Mouse (Mus musculus): Measurements from ENCODE around the gene Rpl18. TPM values are rescaled to one million over a fixed set of nuclear protein-coding genes. Genes with fewer than 3 reads are reported as not detected.
A peak's percentile ranks its signal among the peaks of the same experiment; 100 is the strongest.

The Rpl18 gene
- polyA plus RNA-seq, 1 experiment from 2014 or later = 1,244 TPM

- Histone ChIP-seq H3K4me3 (ENCODE audit: low read depth, low read length) (peak overlapping the region; percentile 98), H3K4me2 (ENCODE audit: low read depth, severe bottlenecking) (peak overlapping the region; percentile 94), H3K27me3 (ENCODE audit: control insufficient read depth, insufficient read depth, low read length) (no peaks in the 10 kb centered on the region), H3K9me3 (ENCODE audit: control insufficient read depth, low read length) (no peaks in the 10 kb centered on the region), H3K4me1 (ENCODE audit: control insufficient read depth, insufficient read depth, low read length) (peaks cover 23% of the 10 kb centered on the region), H3K36me3 (ENCODE audit: control insufficient read depth, insufficient read depth, low read length) (peaks cover 23% of the 10 kb centered on the region; the same call in 1 of the 2 replicates), H3K27ac (replicated peaks; ENCODE audit: low read depth, low read length) (no peak overlapping the region), H3K9ac (ENCODE audit: low read length) (no peak overlapping the region)
- DNase-seq (ENCODE audit: low spot score) = no peak
- ATAC-seq (ENCODE audit: insufficient number of reproducible peaks, low FRiP score, low TSS enrichment, low read depth) = no peak
- 84% methylated on average over 6 of the region's 6 CpGs for WGBS
Measured at GRCm38 (mm10) chr7:45713881-45714520, 1.3 kb upstream of the Rpl18 start.

- H3K9me3 ChIP-seq (ENCODE audit: control insufficient read depth, low read length) = no peaks in the 10 kb centered on the region
- H3K9ac ChIP-seq (ENCODE audit: low read length) = peak overlapping the region; percentile 68
- DNase-seq (ENCODE audit: low spot score) (no peak), ATAC-seq (ENCODE audit: insufficient number of reproducible peaks, low FRiP score, low TSS enrichment, low read depth) (no peak; the same call in 1 of the 2 replicates)
- H3K4me2 ChIP-seq (ENCODE audit: low read depth, severe bottlenecking) = peak overlapping the region; percentile 94
- 12% methylated on average over 14 of the region's 14 CpGs for WGBS
- H3K4me3 ChIP-seq (ENCODE audit: low read depth, low read length) = peak overlapping the region; percentile 98
- peaks cover 21% of the 10 kb centered on the region for H3K4me1 ChIP-seq (ENCODE audit: control insufficient read depth, insufficient read depth, low read length)
- H3K27me3 ChIP-seq (ENCODE audit: control insufficient read depth, insufficient read depth, low read length) = no peaks in the 10 kb centered on the region
- H3K27ac ChIP-seq (replicated peaks; ENCODE audit: low read depth, low read length) = 0 out of 2 replicates have a peak overlapping the region, but pooled peaks have one; percentile 12
- H3K36me3 ChIP-seq (ENCODE audit: control insufficient read depth, insufficient read depth, low read length) = peaks cover 28% of the 10 kb centered on the region; the same call in 1 of the 2 replicates
Measured at GRCm38 (mm10) chr7:45714630-45715089, 597 bp upstream of the Rpl18 start.

GRCm38 (mm10) chr7:45715741-45716459 lies 643 bp downstream of the Rpl18 start:
- ATAC-seq (ENCODE audit: insufficient number of reproducible peaks, low FRiP score, low TSS enrichment, low read depth) (no peak), DNase-seq (ENCODE audit: low spot score) (no peak)
- 87% methylated on average over 19 of the region's 19 CpGs for WGBS
- H3K9me3 ChIP-seq (ENCODE audit: control insufficient read depth, low read length) = no peaks in the 10 kb centered on the region
- H3K4me2 ChIP-seq (ENCODE audit: low read depth, severe bottlenecking) = peak overlapping the region; percentile 94
- H3K4me3 ChIP-seq (ENCODE audit: low read depth, low read length) = peak overlapping the region; percentile 98
- H3K36me3 ChIP-seq (ENCODE audit: control insufficient read depth, insufficient read depth, low read length) = peaks cover 33% of the 10 kb centered on the region
- H3K27me3 ChIP-seq (ENCODE audit: control insufficient read depth, insufficient read depth, low read length) = no peaks in the 10 kb centered on the region
- H3K4me1 ChIP-seq (ENCODE audit: control insufficient read depth, insufficient read depth, low read length) = peaks cover 23% of the 10 kb centered on the region
- H3K27ac ChIP-seq (replicated peaks; ENCODE audit: low read depth, low read length) = no peak overlapping the region; the same call in 1 of the 2 replicates
- H3K9ac ChIP-seq (ENCODE audit: low read length) = no peak overlapping the region; the same call in 1 of the 2 replicates

- ATAC-seq (ENCODE audit: insufficient number of reproducible peaks, low FRiP score, low TSS enrichment, low read depth) (no peak), DNase-seq (ENCODE audit: low spot score) (no peak)
- peak overlapping the region; percentile 98 for H3K4me3 ChIP-seq (ENCODE audit: low read depth, low read length)
- peaks cover 34% of the 10 kb centered on the region for H3K36me3 ChIP-seq (ENCODE audit: control insufficient read depth, insufficient read depth, low read length)
- no peak overlapping the region; the same call in 1 of the 2 replicates for H3K9ac ChIP-seq (ENCODE audit: low read length)
- H3K27me3 ChIP-seq (ENCODE audit: control insufficient read depth, insufficient read depth, low read length) = no peaks in the 10 kb centered on the region
- H3K4me1 ChIP-seq (ENCODE audit: control insufficient read depth, insufficient read depth, low read length) = peaks cover 23% of the 10 kb centered on the region
- no peak overlapping the region for H3K27ac ChIP-seq (replicated peaks; ENCODE audit: low read depth, low read length)
- 90% methylated on average over 3 of the region's 3 CpGs for WGBS
- H3K9me3 ChIP-seq (ENCODE audit: control insufficient read depth, low read length) = no peaks in the 10 kb centered on the region
- peak overlapping the region; percentile 94 for H3K4me2 ChIP-seq (ENCODE audit: low read depth, severe bottlenecking)
Measured at GRCm38 (mm10) chr7:45716460-45716857, 1.2 kb downstream of the Rpl18 start.

GRCm38 (mm10) chr7:45716952-45717917 lies 2.0 kb downstream of the Rpl18 start:
- WGBS = 11% methylated on average over 31 of the region's 31 CpGs
- Histone ChIP-seq H3K9ac (ENCODE audit: low read length) (peak overlapping the region; percentile 98), H3K4me1 (ENCODE audit: control insufficient read depth, insufficient read depth, low read length) (peaks cover 23% of the 10 kb centered on the region), H3K36me3 (ENCODE audit: control insufficient read depth, insufficient read depth, low read length) (peaks cover 28% of the 10 kb centered on the region), H3K4me3 (ENCODE audit: low read depth, low read length) (peak overlapping the region; percentile 98), H3K27me3 (ENCODE audit: control insufficient read depth, insufficient read depth, low read length) (no peaks in the 10 kb centered on the region), H3K27ac (replicated peaks; ENCODE audit: low read depth, low read length) (peak overlapping the region; percentile 68; the same call in 1 of the 2 replicates), H3K4me2 (ENCODE audit: low read depth, severe bottlenecking) (peak overlapping the region; percentile 72), H3K9me3 (ENCODE audit: control insufficient read depth, low read length) (no peaks in the 10 kb centered on the region)
- ATAC-seq (ENCODE audit: insufficient number of reproducible peaks, low FRiP score, low TSS enrichment, low read depth) = peak; percentile 32; the same call in 1 of the 2 replicates
- no peak for DNase-seq (ENCODE audit: low spot score)

- peak; percentile 100 for DNase-seq (ENCODE audit: low spot score)
- Histone ChIP-seq H3K27me3 (ENCODE audit: control insufficient read depth, insufficient read depth, low read length) (no peaks in the 10 kb centered on the region), H3K4me2 (ENCODE audit: low read depth, severe bottlenecking) (peak within 1 kb of the TSS; percentile 92), H3K36me3 (ENCODE audit: control insufficient read depth, insufficient read depth, low read length) (peaks cover 24% of the 10 kb centered on the region), H3K9me3 (ENCODE audit: control insufficient read depth, low read length) (no peaks in the 10 kb centered on the region), H3K9ac (ENCODE audit: low read length) (peak within 1 kb of the TSS; percentile 98), H3K4me3 (ENCODE audit: low read depth, low read length) (peak within 1 kb of the TSS; percentile 98), H3K4me1 (ENCODE audit: control insufficient read depth, insufficient read depth, low read length) (peaks cover 23% of the 10 kb centered on the region), H3K27ac (replicated peaks; ENCODE audit: low read depth, low read length) (peak within 1 kb of the TSS; percentile 70)
- under 1% methylated on average over 41 of the region's 41 CpGs for WGBS
- peak; percentile 58; the same call in 1 of the 2 replicates for ATAC-seq (ENCODE audit: insufficient number of reproducible peaks, low FRiP score, low TSS enrichment, low read depth)
Measured at GRCm38 (mm10) chr7:45717918-45718297, 2.7 kb downstream of the Rpl18 start, which contains the start of gene Sphk2. Gene Sphk2, minus strand, starts transcription at chr7:45718002.

GRCm38 (mm10) chr7:45718331-45718730 lies 3.1 kb downstream of the Rpl18 start:
- Histone ChIP-seq H3K4me2 (ENCODE audit: low read depth, severe bottlenecking) (peak overlapping the region; percentile 92), H3K9ac (ENCODE audit: low read length) (peak overlapping the region; percentile 98), H3K27me3 (ENCODE audit: control insufficient read depth, insufficient read depth, low read length) (no peaks in the 10 kb centered on the region), H3K4me3 (ENCODE audit: low read depth, low read length) (peak overlapping the region; percentile 98), H3K36me3 (ENCODE audit: control insufficient read depth, insufficient read depth, low read length) (peaks cover 24% of the 10 kb centered on the region), H3K4me1 (ENCODE audit: control insufficient read depth, insufficient read depth, low read length) (peaks cover 23% of the 10 kb centered on the region), H3K27ac (replicated peaks; ENCODE audit: low read depth, low read length) (peak overlapping the region; percentile 70), H3K9me3 (ENCODE audit: control insufficient read depth, low read length) (no peaks in the 10 kb centered on the region)
- ATAC-seq (ENCODE audit: insufficient number of reproducible peaks, low FRiP score, low TSS enrichment, low read depth) (no peak), DNase-seq (ENCODE audit: low spot score) (no peak)
- under 1% methylated on average over 20 of the region's 20 CpGs for WGBS
